Mouse (Mus musculus): ENCODE measurements around the gene Mto1.

GRCm38 (mm10) chr9:78442237-78442578 lies 5.8 kb upstream of the Mto1 start:
- TF ChIP-seq CTCF (IDR thresholded peaks at IDR 0.05; ENCODE audit: low read depth) (no peak), EP300 (IDR thresholded peaks at IDR 0.05; ENCODE audit: low read depth) (no peak)
